Mouse (Mus musculus) midbrain, embryonic 14.5 days (tissue): ENCODE measurements around the gene Spam1. TPM values are rescaled to one million over a fixed set of nuclear protein-coding genes. Genes with fewer than 3 reads are reported as not detected.

Experiments
- ATAC-seq: fragments of 200-750 bp; cut with Nextera tagmentation; 2 replicates; pipeline ENCODE4 v1.8.0; 2017; ENCODE audit warnings: moderate number of reproducible peaks, moderate library complexity; ENCODE audit not compliant: low FRiP score, low TSS enrichment
- DNase-seq: peaks from one replicate; pipeline ENCODE4 v3.0.0-alpha.2; 2015
- H3K27ac ChIP-seq: fragments of 300-500 bp; sonication (generic); replicated peaks from 2 replicates; pipeline ENCODE4 v1.5.1; 2014; ENCODE audit warnings: mild to moderate bottlenecking, low read depth, low read length, moderate library complexity
- H3K27me3 ChIP-seq: fragments of 300-500 bp; sonication (generic); 2 replicates; pipeline ENCODE4 v1.6.1; 2014; ENCODE audit warnings: low read length, control low read depth, mixed read lengths; ENCODE audit not compliant: control insufficient read depth, insufficient read depth
- H3K36me3 ChIP-seq: fragments of 300-500 bp; sonication (generic); 2 replicates; pipeline ENCODE4 v1.6.1; 2014; ENCODE audit warnings: low read length, control low read depth; ENCODE audit not compliant: control insufficient read depth, insufficient read depth
- H3K4me1 ChIP-seq: fragments of 300-500 bp; sonication (generic); 2 replicates; pipeline ENCODE4 v1.6.1; 2014; ENCODE audit warnings: mild to moderate bottlenecking, antibody characterized with exemption, low read length, control low read depth; ENCODE audit not compliant: control insufficient read depth, insufficient read depth
- H3K4me2 ChIP-seq: fragments of 300-500 bp; sonication (generic); 2 replicates; pipeline ENCODE4 v1.6.1; 2014; ENCODE audit warnings: mild to moderate bottlenecking, low read length, moderate library complexity
- H3K4me3 ChIP-seq: fragments of 300-500 bp; sonication (generic); replicated peaks from 2 replicates; pipeline ENCODE4 v1.5.1; 2014; ENCODE audit warnings: low read depth, low read length
- H3K9ac ChIP-seq: fragments of 300-500 bp; sonication (generic); replicated peaks from 2 replicates; pipeline ENCODE4 v1.6.1; 2014; ENCODE audit warnings: mild to moderate bottlenecking, low read length, moderate library complexity
- H3K9me3 ChIP-seq: fragments of 300-500 bp; sonication (generic); 2 replicates; pipeline ENCODE4 v1.6.1; 2016; ENCODE audit warnings: low read length, control low read depth, mixed read lengths; ENCODE audit not compliant: control insufficient read depth
- WGBS: fragments of 180-500 bp; shearing (Covaris S2); extraction: QIAGEN DNeasy Blood & Tissue Kit; methylation state at CpG from one replicate; pipeline ENCODE4 v1.1.7; 2014; 5-methylcytosine and 5-hydroxymethylcytosine counted together
- polyA plus RNA-seq: library from polyadenylated mRNA; unstranded; fragments of >200 nt; fragmentation: Nextera tagmentation; extraction: Ambion mirVana; gene quantifications from 2 replicates; pipeline ENCODE4 v1.2.1, GENCODE M21; 2014

Spam1 gene
- polyA plus RNA-seq: not detected in 2 replicates

- H3K9me3 ChIP-seq: no peaks in the 10 kb centered on the region
- H3K27ac ChIP-seq: no peak within 1 kb of the TSS
- no peaks in the 10 kb centered on the region for H3K27me3 ChIP-seq
- H3K4me3 ChIP-seq: no peak within 1 kb of the TSS
- no peak for ATAC-seq
- no peaks in the 10 kb centered on the region for H3K36me3 ChIP-seq
- H3K9ac ChIP-seq: no peak within 1 kb of the TSS
- H3K4me1 ChIP-seq: no peaks in the 10 kb centered on the region
- DNase-seq: no peak
- H3K4me2 ChIP-seq: no peak within 1 kb of the TSS
These were observed at the start of gene Spam1 for GRCm38 (mm10) chr6:24790888-24791287. Gene Spam1, plus strand, starts transcription at chr6:24791188.

- Histone ChIP-seq H3K4me3 (no peak within 1 kb of the TSS), H3K9me3 (no peaks in the 10 kb centered on the region), H3K9ac (no peak within 1 kb of the TSS), H3K36me3 (no peaks in the 10 kb centered on the region), H3K27me3 (no peaks in the 10 kb centered on the region), H3K4me2 (no peak within 1 kb of the TSS), H3K27ac (no peak within 1 kb of the TSS), H3K4me1 (no peaks in the 10 kb centered on the region)
- no peak for DNase-seq
- 91% methylated on average over 4 of the region's 4 CpGs for WGBS
- ATAC-seq: no peak
These were observed 43.0 kb upstream of the Spam1 start, which contains the start of gene Hyal4 for GRCm38 (mm10) chr6:24748029-24748428. Gene Hyal4, plus strand, starts transcription at chr6:24748329.

GRCm38 (mm10) chr6:24759281-24759680 lies 31.7 kb upstream of the Spam1 start:
- 90% methylated on average over 3 of the region's 3 CpGs for WGBS
- Histone ChIP-seq H3K4me1 (no peaks in the 10 kb centered on the region), H3K36me3 (no peaks in the 10 kb centered on the region), H3K27ac (no peak overlapping the region), H3K27me3 (no peaks in the 10 kb centered on the region), H3K9me3 (no peaks in the 10 kb centered on the region), H3K4me2 (no peak overlapping the region), H3K4me3 (no peak overlapping the region), H3K9ac (no peak overlapping the region)
- ATAC-seq (no peak), DNase-seq (no peak)

- ATAC-seq: no peak
- no peak overlapping the region for H3K4me2 ChIP-seq
- no peak overlapping the region for H3K4me3 ChIP-seq
- H3K4me1 ChIP-seq: no peaks in the 10 kb centered on the region
- no peak for DNase-seq
- H3K36me3 ChIP-seq: no peaks in the 10 kb centered on the region
- 92% methylated on average over 2 of the region's 2 CpGs for WGBS
- no peaks in the 10 kb centered on the region for H3K9me3 ChIP-seq
- H3K27me3 ChIP-seq: no peaks in the 10 kb centered on the region
- H3K9ac ChIP-seq: no peak overlapping the region
- no peak overlapping the region for H3K27ac ChIP-seq
These were observed 24.7 kb upstream of the Spam1 start for GRCm38 (mm10) chr6:24766261-24766660.

GRCm38 (mm10) chr6:24779182-24779581 lies 11.8 kb upstream of the Spam1 start:
- H3K4me1 ChIP-seq: no peaks in the 10 kb centered on the region
- H3K9ac ChIP-seq: no peak overlapping the region
- H3K27ac ChIP-seq: no peak overlapping the region
- H3K9me3 ChIP-seq: no peaks in the 10 kb centered on the region
- no peak for ATAC-seq
- whole genome bisulfite sequencing: 61% methylated on average over 2 of the region's 2 CpGs
- no peak overlapping the region for H3K4me3 ChIP-seq
- no peak for DNase-seq
- H3K36me3 ChIP-seq: no peaks in the 10 kb centered on the region
- no peaks in the 10 kb centered on the region for H3K27me3 ChIP-seq
- no peak overlapping the region for H3K4me2 ChIP-seq

- Histone ChIP-seq H3K27ac (no peak overlapping the region), H3K9me3 (no peaks in the 10 kb centered on the region; the same call in 1 of the 2 replicates), H3K9ac (no peak overlapping the region), H3K4me2 (no peak overlapping the region), H3K27me3 (no peaks in the 10 kb centered on the region), H3K4me3 (no peak overlapping the region), H3K36me3 (no peaks in the 10 kb centered on the region), H3K4me1 (no peaks in the 10 kb centered on the region)
- ATAC-seq (no peak), DNase-seq (peak; percentile 1)
- 44% methylated on average over 2 of the region's 2 CpGs for WGBS
These were observed 31.1 kb downstream of the Spam1 start for GRCm38 (mm10) chr6:24822070-24822469.

Other genes starting within 250 kb of the Spam1 start
- gene Lmod2, start 193.4 kb upstream of the Spam1 start, polyA plus RNA-seq: not detected in 2 replicates
- 48.3 and 53.1 TPM in 2 replicates for gene Wasl, start 126.2 kb upstream of the Spam1 start, polyA plus RNA-seq
- gene Hyal6, start 57.9 kb upstream of the Spam1 start, polyA plus RNA-seq: not detected in 2 replicates
- not detected in 2 replicates for gene Hyal4, start 42.9 kb upstream of the Spam1 start, polyA plus RNA-seq
- gene Hyal5, start 66.8 kb downstream of the Spam1 start, polyA plus RNA-seq: not detected in 2 replicates
- 4.4 TPM in 2 replicates for gene Tmem229a, start 165.1 kb downstream of the Spam1 start, polyA plus RNA-seq